Mouse (Mus musculus) regulatory T cell (primary cell): Measurements from ENCODE around the gene Cd82.

Source experiments
- in situ Hi-C: fragments of 300-600 bp; cut with MboI, MseI; formaldehyde crosslinking; loops from one replicate; pipeline ENCODE4 v1.15.1; 2025; ENCODE audit warnings: high pct_unique_total_duplicates

Cd82 gene

GRCm38 (mm10) chr2:93447500-93448249 is 15.3 kb downstream of the Cd82 start:
- in situ Hi-C loops: no loop called here

GRCm38 (mm10) chr2:93446606-93447353 is 16.2 kb downstream of the Cd82 start:
- in situ Hi-C loops: no loop called here

GRCm38 (mm10) chr2:93445237-93445651 is 17.7 kb downstream of the Cd82 start:
- in situ Hi-C loops: no loop called here

GRCm38 (mm10) chr2:93444280-93444679 is 18.7 kb downstream of the Cd82 start:
- in situ Hi-C loops: no loop called here

GRCm38 (mm10) chr2:93443106-93443505 is 19.8 kb downstream of the Cd82 start:
- in situ Hi-C loops: no loop called here

GRCm38 (mm10) chr2:93439812-93440559 is 23.0 kb downstream of the Cd82 start:
- in situ Hi-C loops: no loop called here

- in situ Hi-C loops: no loop called here
Observed at GRCm38 (mm10) chr2:93439352-93439771, 23.6 kb downstream of the Cd82 start.

- in situ Hi-C loops: no loop called here
Observed at GRCm38 (mm10) chr2:93438335-93438734, 24.6 kb downstream of the Cd82 start.

- in situ Hi-C loops: no loop called here
Observed at GRCm38 (mm10) chr2:93435577-93435976, 27.4 kb downstream of the Cd82 start.

- in situ Hi-C loops: no loop called here
Observed at GRCm38 (mm10) chr2:93434896-93435295, 28.0 kb downstream of the Cd82 start.

GRCm38 (mm10) chr2:93433543-93433942 is 29.4 kb downstream of the Cd82 start:
- in situ Hi-C loops: no loop called here

GRCm38 (mm10) chr2:93432600-93433389 is 30.1 kb downstream of the Cd82 start:
- in situ Hi-C loops: no loop called here

GRCm38 (mm10) chr2:93431575-93432325 is 31.2 kb downstream of the Cd82 start:
- in situ Hi-C loops: no loop called here

- in situ Hi-C loops: no loop called here
Observed at GRCm38 (mm10) chr2:93430993-93431392, 31.9 kb downstream of the Cd82 start.

- in situ Hi-C loops: no loop called here
Observed at GRCm38 (mm10) chr2:93428004-93428531, 34.9 kb downstream of the Cd82 start.

- in situ Hi-C loops: no loop called here
Observed at GRCm38 (mm10) chr2:93427000-93427715, 35.8 kb downstream of the Cd82 start.

GRCm38 (mm10) chr2:93425810-93426209 is 37.1 kb downstream of the Cd82 start:
- in situ Hi-C loops: no loop called here

- in situ Hi-C loops: loop anchor here (5.0 kb wide), 1 partner anchor 33 kb away; no protein-coding TSS in a partner anchor
Observed at GRCm38 (mm10) chr2:93424307-93424984, 38.5 kb downstream of the Cd82 start.

GRCm38 (mm10) chr2:93421320-93421719 is 41.6 kb downstream of the Cd82 start:
- in situ Hi-C loops: loop anchor here (5.0 kb wide), 1 partner anchor 36 kb away; no protein-coding TSS in a partner anchor
